Mouse (Mus musculus): ENCODE measurements at regions not wholly inside any gene's neighbourhood (a gene's known extent, or its start where the extent isn't known, plus 50 kb on each side); places are given as distances from the start of the nearest gene placed in this dataset.

- no peaks in the 10 kb centered on the region for H3K36me3 ChIP-seq
- peaks cover 19% of the 10 kb centered on the region for H3K27me3 ChIP-seq (ENCODE audit: insufficient read depth, poor library complexity, severe bottlenecking)
- no peaks in the 10 kb centered on the region for H3K9me3 ChIP-seq
- WGBS: 67% methylated on average over 5 of the region's 5 CpGs
- H3K4me3 ChIP-seq: no peak overlapping the region
- no peak overlapping the region for H3K27ac ChIP-seq
- DNase-seq (ENCODE audit: low spot score): no peak
- peaks cover 39% of the 10 kb centered on the region for H3K4me1 ChIP-seq
Measured at GRCm38 (mm10) chr8:115537761-115538160, 169.8 kb downstream of the Maf start.

GRCm38 (mm10) chr8:115536554-115537346 is 170.8 kb downstream of the Maf start:
- DNase-seq (ENCODE audit: low spot score): no peak

GRCm38 (mm10) chr8:115536001-115536400 is 171.6 kb downstream of the Maf start:
- Histone ChIP-seq H3K9me3 (no peaks in the 10 kb centered on the region), H3K4me1 (peaks cover 49% of the 10 kb centered on the region), H3K27me3 (ENCODE audit: insufficient read depth, poor library complexity, severe bottlenecking) (peaks cover 8% of the 10 kb centered on the region), H3K4me3 (no peak overlapping the region), H3K27ac (no peak overlapping the region), H3K36me3 (no peaks in the 10 kb centered on the region)
- WGBS: 80% methylated on average over 8 of the region's 8 CpGs
- no peak for DNase-seq (ENCODE audit: low spot score)

More at GRCm38 (mm10) chr8:115536554-115537346, 170.8 kb downstream of the Maf start:
- 61% methylated on average over 19 of the region's 19 CpGs for WGBS
- H3K36me3 ChIP-seq: no peaks in the 10 kb centered on the region
- H3K27ac ChIP-seq: no peak overlapping the region
- H3K9me3 ChIP-seq: no peaks in the 10 kb centered on the region
- peaks cover 43% of the 10 kb centered on the region for H3K4me1 ChIP-seq
- peaks cover 9% of the 10 kb centered on the region for H3K27me3 ChIP-seq (ENCODE audit: insufficient read depth, poor library complexity, severe bottlenecking)
- no peak overlapping the region for H3K4me3 ChIP-seq

GRCm38 (mm10) chr8:115534030-115534429 is 173.6 kb downstream of the Maf start:
- H3K36me3 ChIP-seq: no peaks in the 10 kb centered on the region
- 38% methylated on average over 2 of the region's 2 CpGs for WGBS
- peaks cover 49% of the 10 kb centered on the region for H3K4me1 ChIP-seq
- H3K4me3 ChIP-seq: no peak overlapping the region
- H3K27ac ChIP-seq: no peak overlapping the region
- no peaks in the 10 kb centered on the region for H3K9me3 ChIP-seq
- DNase-seq (ENCODE audit: low spot score): no peak
- peaks cover 8% of the 10 kb centered on the region for H3K27me3 ChIP-seq (ENCODE audit: insufficient read depth, poor library complexity, severe bottlenecking)

- Histone ChIP-seq H3K36me3 (no peaks in the 10 kb centered on the region), H3K9me3 (no peaks in the 10 kb centered on the region), H3K4me1 (peaks cover 44% of the 10 kb centered on the region), H3K4me3 (no peak overlapping the region), H3K27ac (no peak overlapping the region), H3K27me3 (ENCODE audit: insufficient read depth, poor library complexity, severe bottlenecking) (peaks cover 8% of the 10 kb centered on the region)
- no peak for DNase-seq (ENCODE audit: low spot score)
- WGBS: 89% methylated on average over 6 of the region's 6 CpGs
Measured at GRCm38 (mm10) chr8:115531343-115531742, 176.3 kb downstream of the Maf start.

GRCm38 (mm10) chr8:115529568-115530342 is 177.8 kb downstream of the Maf start:
- DNase-seq (ENCODE audit: low spot score): no peak
- Histone ChIP-seq H3K4me3 (no peak overlapping the region), H3K27ac (peak overlapping the region; percentile 42; the same call in 1 of the 2 replicates), H3K4me1 (peaks cover 45% of the 10 kb centered on the region), H3K27me3 (ENCODE audit: insufficient read depth, poor library complexity, severe bottlenecking) (no peaks in the 10 kb centered on the region), H3K36me3 (no peaks in the 10 kb centered on the region), H3K9me3 (no peaks in the 10 kb centered on the region)
- WGBS: 33% methylated on average over 14 of the region's 14 CpGs

- 93% methylated on average over 11 of the region's 11 CpGs for WGBS
- Histone ChIP-seq H3K36me3 (no peaks in the 10 kb centered on the region), H3K4me1 (peaks cover 41% of the 10 kb centered on the region), H3K4me3 (no peak overlapping the region), H3K27ac (no peak overlapping the region), H3K9me3 (no peaks in the 10 kb centered on the region), H3K27me3 (ENCODE audit: insufficient read depth, poor library complexity, severe bottlenecking) (no peaks in the 10 kb centered on the region)
- DNase-seq (ENCODE audit: low spot score): no peak
Measured at GRCm38 (mm10) chr8:115528879-115529278, 178.7 kb downstream of the Maf start.

GRCm38 (mm10) chr8:115525149-115525548 is 182.4 kb downstream of the Maf start:
- WGBS: 75% methylated on average over 8 of the region's 8 CpGs
- H3K36me3 ChIP-seq: no peaks in the 10 kb centered on the region

GRCm38 (mm10) chr8:115524713-115525112 is 182.9 kb downstream of the Maf start:
- WGBS: 69% methylated on average over 8 of the region's 8 CpGs

More at GRCm38 (mm10) chr8:115525149-115525548, 182.4 kb downstream of the Maf start:
- H3K27ac ChIP-seq: no peak overlapping the region
- H3K9me3 ChIP-seq: no peaks in the 10 kb centered on the region
- H3K27me3 ChIP-seq (ENCODE audit: insufficient read depth, poor library complexity, severe bottlenecking): no peaks in the 10 kb centered on the region
- H3K4me1 ChIP-seq: peaks cover 20% of the 10 kb centered on the region
- no peak overlapping the region for H3K4me3 ChIP-seq
- no peak for DNase-seq (ENCODE audit: low spot score)

GRCm38 (mm10) chr8:115522527-115522926 is 185.1 kb downstream of the Maf start:
- H3K27me3 ChIP-seq (ENCODE audit: insufficient read depth, poor library complexity, severe bottlenecking): no peaks in the 10 kb centered on the region
- WGBS: 78% methylated on average over 5 of the region's 5 CpGs
- no peak for DNase-seq (ENCODE audit: low spot score)

More at GRCm38 (mm10) chr8:115524713-115525112, 182.9 kb downstream of the Maf start:
- Histone ChIP-seq H3K4me3 (no peak overlapping the region), H3K9me3 (no peaks in the 10 kb centered on the region), H3K36me3 (no peaks in the 10 kb centered on the region), H3K4me1 (peaks cover 16% of the 10 kb centered on the region), H3K27ac (no peak overlapping the region), H3K27me3 (ENCODE audit: insufficient read depth, poor library complexity, severe bottlenecking) (no peaks in the 10 kb centered on the region)
- DNase-seq (ENCODE audit: low spot score): no peak

GRCm38 (mm10) chr8:115515647-115516046 is 191.9 kb downstream of the Maf start:
- H3K4me3 ChIP-seq: no peak overlapping the region
- no peak for DNase-seq (ENCODE audit: low spot score)
- 40% methylated on average over 4 of the region's 4 CpGs for WGBS
- H3K4me1 ChIP-seq: no peaks in the 10 kb centered on the region
- no peak overlapping the region for H3K27ac ChIP-seq
- peaks cover 15% of the 10 kb centered on the region for H3K27me3 ChIP-seq (ENCODE audit: insufficient read depth, poor library complexity, severe bottlenecking)
- no peaks in the 10 kb centered on the region for H3K9me3 ChIP-seq
- no peaks in the 10 kb centered on the region for H3K36me3 ChIP-seq

More at GRCm38 (mm10) chr8:115522527-115522926, 185.1 kb downstream of the Maf start:
- no peaks in the 10 kb centered on the region for H3K36me3 ChIP-seq
- no peak overlapping the region for H3K4me3 ChIP-seq
- no peak overlapping the region for H3K27ac ChIP-seq
- H3K9me3 ChIP-seq: no peaks in the 10 kb centered on the region
- peaks cover 5% of the 10 kb centered on the region; the same call in 1 of the 2 replicates for H3K4me1 ChIP-seq

- Histone ChIP-seq H3K27ac (no peak overlapping the region), H3K27me3 (ENCODE audit: insufficient read depth, poor library complexity, severe bottlenecking) (peaks cover 15% of the 10 kb centered on the region), H3K36me3 (no peaks in the 10 kb centered on the region), H3K9me3 (no peaks in the 10 kb centered on the region), H3K4me1 (no peaks in the 10 kb centered on the region), H3K4me3 (no peak overlapping the region)
- DNase-seq (ENCODE audit: low spot score): no peak
- WGBS: 80% methylated on average over 3 of the region's 3 CpGs
Measured at GRCm38 (mm10) chr8:115514485-115514884, 193.1 kb downstream of the Maf start.

- Histone ChIP-seq H3K36me3 (no peaks in the 10 kb centered on the region), H3K4me3 (no peak overlapping the region), H3K27me3 (ENCODE audit: insufficient read depth, poor library complexity, severe bottlenecking) (no peaks in the 10 kb centered on the region), H3K4me1 (no peaks in the 10 kb centered on the region), H3K9me3 (no peaks in the 10 kb centered on the region), H3K27ac (no peak overlapping the region)
- 91% methylated on average over 4 of the region's 4 CpGs for WGBS
- no peak for DNase-seq (ENCODE audit: low spot score)
Measured at GRCm38 (mm10) chr8:115507180-115507579, 200.4 kb downstream of the Maf start.

Data from heart, embryonic 10.5 days (tissue).